Mouse (Mus musculus) heart, embryonic 14.5 days (tissue): ENCODE results near the gene Patz1. TPM values are rescaled to one million over a fixed set of nuclear protein-coding genes. Genes with fewer than 3 reads are reported as not detected.

Experiments
- ATAC-seq: fragments of 200-750 bp; cut with Nextera tagmentation; 2 replicates; pipeline ENCODE4 v1.8.0; 2017; ENCODE audit warnings: low read depth, moderate TSS enrichment; ENCODE audit not compliant: insufficient number of reproducible peaks, insufficient read depth, low FRiP score
- H3K27ac ChIP-seq, 2 experiments: fragments of 200-500 bp in 1 of 2; fragments of 300-500 bp in 1 of 2; sonication (generic) in 1 of 2; replicated peaks in 1 of 2; 2 replicates each; pipeline ENCODE4 v1.5.1; 2012 to 2014; ENCODE audit warnings: low read depth in 2 of 2, low read length in 2 of 2, control low read depth in 1 of 2, mild to moderate bottlenecking in 1 of 2, mixed read lengths in 1 of 2; ENCODE audit not compliant: control insufficient read depth in 1 of 2, insufficient read depth in 1 of 2
- H3K27me3 ChIP-seq: fragments of 300-500 bp; sonication (generic); 2 replicates; pipeline ENCODE4 v1.6.1; 2014; ENCODE audit warnings: mild to moderate bottlenecking, low read length, control low read depth; ENCODE audit not compliant: control insufficient read depth, insufficient read depth
- H3K36me3 ChIP-seq: fragments of 300-500 bp; sonication (generic); 2 replicates; pipeline ENCODE4 v1.6.1; 2014; ENCODE audit warnings: mild to moderate bottlenecking, control low read depth, low read length, mixed read lengths; ENCODE audit not compliant: control insufficient read depth, insufficient read depth
- H3K4me1 ChIP-seq, 2 experiments: fragments of 200-500 bp in 1 of 2; fragments of 300-500 bp in 1 of 2; sonication (generic) in 1 of 2; 2 replicates each; pipeline ENCODE4 v1.6.1; 2012 to 2014; ENCODE audit warnings: low read length in 2 of 2, control low read depth in 1 of 2, mixed read lengths in 1 of 2; ENCODE audit not compliant: control insufficient read depth in 2 of 2, insufficient read depth in 2 of 2
- H3K4me2 ChIP-seq: fragments of 300-500 bp; sonication (generic); 2 replicates; pipeline ENCODE4 v1.6.1; 2014; ENCODE audit warnings: mild to moderate bottlenecking, low read length
- H3K4me3 ChIP-seq, 2 experiments: fragments of 200-500 bp in 1 of 2; fragments of 300-500 bp in 1 of 2; sonication (generic) in 1 of 2; 2 replicates each; pipeline ENCODE4 v1.5.1; 2012 to 2014; ENCODE audit warnings: low read length in 2 of 2, mild to moderate bottlenecking in 2 of 2, control low read depth in 1 of 2, low read depth in 1 of 2, moderate library complexity in 1 of 2; ENCODE audit not compliant: control insufficient read depth in 1 of 2, insufficient read depth in 1 of 2
- H3K9ac ChIP-seq: fragments of 300-500 bp; sonication (generic); 2 replicates; pipeline ENCODE4 v1.6.1; 2014; ENCODE audit warnings: mild to moderate bottlenecking, low read length
- H3K9me3 ChIP-seq: fragments of 300-500 bp; sonication (generic); 2 replicates; pipeline ENCODE4 v1.6.1; 2016; ENCODE audit warnings: low read length, control low read depth; ENCODE audit not compliant: control insufficient read depth
- WGBS: fragments of 180-500 bp; shearing (Covaris S2); extraction: QIAGEN DNeasy Blood & Tissue Kit; methylation state at CpG from one replicate; pipeline ENCODE4 v1.1.7; 2014; 5-methylcytosine and 5-hydroxymethylcytosine counted together
- polyA plus RNA-seq: library from polyadenylated mRNA; unstranded; fragments of >200 nt; fragmentation: Nextera tagmentation; extraction: Ambion mirVana; gene quantifications from 2 replicates; pipeline ENCODE4 v1.2.1, GENCODE M21; 2014

Patz1 gene
- polyA plus RNA-seq, 1 experiment from 2014 or later: 23.7 TPM

DNA sequence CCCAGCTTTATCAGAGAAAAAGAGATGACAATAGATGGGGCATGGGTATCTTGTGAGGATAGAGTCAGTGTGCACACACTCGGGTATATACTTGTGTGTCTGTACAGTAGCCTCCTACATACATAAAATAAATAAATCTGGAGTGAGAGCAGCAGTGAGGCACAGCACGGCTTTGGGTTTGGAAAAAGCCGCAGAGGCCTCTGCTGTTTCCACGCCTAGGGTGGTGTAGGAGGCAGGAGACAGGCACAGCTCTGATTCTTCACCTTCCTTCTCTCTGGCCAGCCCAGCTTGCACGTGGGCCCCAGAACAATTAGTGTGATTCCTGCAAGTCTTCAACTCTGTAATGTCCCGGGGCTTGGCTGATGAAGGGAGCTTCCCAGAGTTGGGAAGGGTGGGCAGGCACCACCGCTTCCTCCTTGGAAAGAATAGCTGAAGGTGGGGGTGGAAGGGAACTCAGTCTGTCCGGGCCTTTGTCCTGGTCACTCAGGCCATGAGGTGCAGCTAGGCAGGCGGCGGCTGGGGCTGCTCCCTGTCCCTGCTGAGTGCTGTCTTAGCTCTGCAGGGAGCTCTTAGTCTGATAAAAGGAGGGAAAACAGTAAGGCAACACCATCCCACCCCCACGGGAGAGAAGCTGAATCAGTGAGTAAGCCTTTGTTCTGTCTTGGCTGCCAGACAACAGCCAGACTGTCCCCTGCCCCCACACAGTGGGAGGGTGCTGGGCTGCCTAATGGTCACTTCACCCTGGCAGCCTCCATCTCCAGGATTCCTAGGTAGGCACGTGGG is 48.7 kb downstream of the Patz1 start:
- peaks cover 36% of the 10 kb centered on the region for H3K36me3 ChIP-seq
- no peak overlapping the region for H3K4me3 ChIP-seq
- WGBS: 9% methylated on average over 12 of the region's 12 CpGs
- peak overlapping the region; percentile 75 to 85 for H3K27ac ChIP-seq
- peak overlapping the region; percentile 11; the same call in 1 of the 2 replicates for H3K4me2 ChIP-seq
- H3K9ac ChIP-seq: peak overlapping the region; percentile 62
- H3K4me1 ChIP-seq: peaks cover 34 to 44% of the 10 kb centered on the region in 2 experiments
- no peaks in the 10 kb centered on the region for H3K27me3 ChIP-seq
- peak; percentile 49 for ATAC-seq
- H3K9me3 ChIP-seq: no peaks in the 10 kb centered on the region

DNA sequence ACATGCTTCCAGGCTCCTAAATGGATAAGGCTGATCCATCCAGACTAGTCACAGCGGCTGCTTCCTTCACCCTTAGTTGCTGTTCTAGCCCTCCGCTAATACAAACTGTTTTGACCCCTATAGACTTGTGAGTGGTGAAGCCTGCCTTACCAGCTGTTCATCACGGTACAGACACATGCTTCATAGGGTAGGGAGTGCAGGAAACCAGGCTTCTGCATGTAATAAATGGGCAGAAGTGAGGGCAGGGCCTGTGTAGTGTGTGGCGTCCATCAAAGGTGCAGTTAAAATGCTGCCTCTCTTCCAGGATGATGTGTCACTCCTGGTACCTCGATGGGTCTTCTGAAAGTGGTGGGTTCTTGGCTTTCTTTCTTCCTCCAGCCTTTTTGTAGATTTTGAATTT is 49.3 kb downstream of the Patz1 start:
- 54% methylated on average over 5 of the region's 5 CpGs for WGBS
- no peak for ATAC-seq
- H3K9ac ChIP-seq: peak overlapping the region; percentile 62

DNA sequence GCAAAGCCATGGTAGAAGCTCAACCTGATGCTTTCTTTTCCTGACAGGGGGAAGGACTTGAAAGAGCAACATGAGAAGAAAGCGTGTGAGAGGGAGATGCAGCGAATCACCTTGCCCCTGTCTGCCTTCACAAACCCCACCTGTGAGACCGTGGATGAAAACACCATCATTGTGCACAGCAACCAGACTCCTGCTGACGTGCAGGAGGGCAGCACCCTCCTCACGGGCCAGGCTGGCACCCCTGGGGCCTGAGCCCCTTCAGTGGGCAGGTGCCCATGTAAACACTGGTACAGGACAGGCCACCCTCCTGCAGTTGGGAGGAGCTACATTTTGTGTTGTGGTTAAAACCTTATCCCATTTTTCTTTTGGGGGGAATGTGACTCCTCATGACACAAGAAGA is 52.8 kb downstream of the Patz1 start:
- no peaks in the 10 kb centered on the region for H3K9me3 ChIP-seq
- no peak overlapping the region for H3K4me2 ChIP-seq
- H3K36me3 ChIP-seq: peaks cover 58% of the 10 kb centered on the region
- no peak for ATAC-seq
- H3K27me3 ChIP-seq: no peaks in the 10 kb centered on the region
- H3K27ac ChIP-seq: no peak overlapping the region
- H3K4me3 ChIP-seq: no peak overlapping the region
- 77% methylated on average over 5 of the region's 5 CpGs for WGBS
- peaks cover 12 to 16% of the 10 kb centered on the region in 2 experiments for H3K4me1 ChIP-seq
- H3K9ac ChIP-seq: no peak overlapping the region

More for the DNA sequence above, 49.3 kb downstream of the Patz1 start:
- Histone ChIP-seq H3K4me1 (peaks cover 30 to 38% of the 10 kb centered on the region in 2 experiments), H3K4me3 (no peak overlapping the region), H3K27me3 (no peaks in the 10 kb centered on the region), H3K27ac (peak overlapping the region; percentile 75 to 85), H3K9me3 (no peaks in the 10 kb centered on the region), H3K36me3 (peaks cover 39% of the 10 kb centered on the region), H3K4me2 (no peak overlapping the region)

DNA sequence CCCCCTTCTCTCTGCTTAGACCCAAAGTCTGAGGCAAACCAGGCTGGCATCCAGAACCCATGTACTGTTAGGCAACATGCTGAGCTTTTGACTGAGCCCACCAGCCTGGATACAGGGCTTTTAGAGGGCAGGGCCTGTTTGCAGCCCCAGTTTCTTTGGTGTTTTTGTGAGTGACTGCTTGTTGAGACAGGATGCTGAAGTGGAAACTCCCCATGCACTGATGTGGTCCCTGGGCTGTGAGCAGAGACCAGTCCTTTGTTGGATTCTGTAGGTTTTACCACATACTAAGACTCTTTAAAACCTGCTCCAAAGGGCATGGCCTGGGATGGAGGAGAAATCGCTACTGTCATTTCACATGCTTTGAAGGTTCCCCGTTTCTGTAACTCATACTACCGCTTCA is 56.2 kb downstream of the Patz1 start:
- H3K27me3 ChIP-seq: no peaks in the 10 kb centered on the region
- H3K27ac ChIP-seq: no peak overlapping the region
- ATAC-seq: no peak
- no peak overlapping the region for H3K9ac ChIP-seq
- H3K36me3 ChIP-seq: peaks cover 71% of the 10 kb centered on the region
- H3K4me2 ChIP-seq: no peak overlapping the region
- WGBS: 83% methylated on average over 3 of the region's 3 CpGs
- H3K4me1 ChIP-seq: peaks cover 24% of the 10 kb centered on the region in 2 experiments
- H3K9me3 ChIP-seq: no peaks in the 10 kb centered on the region
- H3K4me3 ChIP-seq: no peak overlapping the region

DNA sequence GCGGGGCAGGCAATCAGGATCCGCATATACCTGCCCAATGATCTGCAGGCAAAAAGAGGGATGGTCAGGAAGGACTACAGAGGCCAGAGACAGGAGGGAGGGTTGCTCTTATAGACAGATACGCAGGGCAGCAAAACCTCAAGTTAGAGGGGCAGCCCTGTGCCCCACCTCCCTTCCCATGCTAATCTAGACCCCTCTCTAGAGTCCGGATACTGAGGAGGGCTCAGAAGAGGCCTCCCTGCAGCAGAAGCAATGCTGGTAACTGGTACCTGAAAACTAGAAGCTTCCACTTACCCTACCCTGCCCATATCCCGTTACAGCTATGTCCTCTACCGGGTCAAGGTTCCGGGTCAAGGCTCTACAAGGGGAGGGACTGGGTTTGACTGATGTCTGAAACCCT is 57.7 kb downstream of the Patz1 start:
- no peaks in the 10 kb centered on the region for H3K27me3 ChIP-seq
- WGBS: 93% methylated on average over 7 of the region's 7 CpGs
- H3K4me1 ChIP-seq: peaks cover 24% of the 10 kb centered on the region in 2 experiments
- H3K36me3 ChIP-seq: peaks cover 81% of the 10 kb centered on the region
- no peaks in the 10 kb centered on the region for H3K9me3 ChIP-seq
- no peak overlapping the region for H3K27ac ChIP-seq
- no peak for ATAC-seq
- H3K9ac ChIP-seq: 0 out of 2 replicates have a peak overlapping the region, but pooled peaks have one; percentile 17
- no peak overlapping the region for H3K4me2 ChIP-seq
- no peak overlapping the region for H3K4me3 ChIP-seq

DNA sequence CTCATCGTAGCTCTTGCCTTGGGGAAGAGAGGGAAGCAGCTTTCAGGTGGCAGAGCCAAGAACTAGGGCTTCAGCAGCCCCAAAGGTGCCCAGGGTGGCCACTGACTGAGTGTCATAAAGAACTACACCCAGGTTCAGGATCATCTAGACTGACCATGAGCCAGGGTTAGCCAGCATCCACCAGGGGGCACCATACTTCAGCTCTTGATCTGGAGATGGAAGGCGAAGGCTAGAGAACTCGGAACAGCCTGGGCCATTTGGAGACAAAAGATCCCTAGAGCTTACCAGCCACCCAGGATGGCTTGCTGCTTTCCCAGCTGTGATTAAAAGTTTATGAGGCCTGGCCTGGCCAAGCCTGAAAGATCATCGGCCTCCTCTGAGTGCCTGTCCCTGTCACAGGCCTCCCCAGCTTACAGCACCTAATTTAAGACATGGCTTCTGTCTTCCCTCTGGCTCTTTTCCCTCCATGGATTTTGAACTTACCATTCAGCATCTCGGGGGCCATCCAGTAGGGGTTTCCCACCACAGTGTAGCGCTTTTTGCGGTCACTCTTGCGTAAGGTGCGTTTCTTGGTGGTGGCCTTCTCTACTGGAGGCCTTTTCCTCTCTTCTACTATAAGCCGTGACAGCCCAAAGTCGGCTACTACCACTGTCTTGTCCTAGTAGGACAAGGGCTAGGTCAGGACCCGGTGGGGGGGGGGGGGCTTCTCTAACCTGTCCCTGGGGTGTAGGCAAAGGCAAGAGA is 58.6 kb downstream of the Patz1 start:
- Histone ChIP-seq H3K36me3 (peaks cover 81% of the 10 kb centered on the region), H3K27me3 (no peaks in the 10 kb centered on the region), H3K4me3 (no peak overlapping the region), H3K9me3 (no peaks in the 10 kb centered on the region), H3K4me1 (peaks cover 24% of the 10 kb centered on the region in 2 experiments), H3K9ac (peak overlapping the region; percentile 28; the same call in 1 of the 2 replicates), H3K27ac (peak overlapping the region in 1 of 2 experiments; percentile 83; a peak in 2 of 4 replicates), H3K4me2 (no peak overlapping the region)
- 56% methylated on average over 12 of the region's 12 CpGs for WGBS
- no peak; the same call in 1 of the 2 replicates for ATAC-seq

DNA sequence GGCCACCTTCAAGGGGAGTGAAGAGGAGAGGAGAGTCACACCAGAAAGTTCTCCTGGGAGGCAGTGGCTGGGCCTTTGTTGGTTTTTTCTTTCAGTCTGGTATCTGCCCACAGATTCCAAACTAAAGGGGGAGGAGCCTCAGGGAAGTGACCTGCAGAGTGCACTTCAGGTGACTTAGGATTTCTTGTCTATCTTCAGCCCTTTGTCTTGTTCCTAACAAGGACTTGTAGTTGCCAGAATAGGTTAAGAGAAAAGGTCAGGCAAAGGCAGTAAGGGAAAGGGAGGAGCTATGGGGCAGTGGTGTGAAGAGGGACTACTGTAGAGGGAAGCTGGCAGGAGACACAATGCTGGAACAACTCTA is 59.1 kb downstream of the Patz1 start:
- no peak overlapping the region for H3K4me2 ChIP-seq
- H3K27me3 ChIP-seq: no peaks in the 10 kb centered on the region
- peak overlapping the region; percentile 77 to 83 for H3K27ac ChIP-seq
- H3K9me3 ChIP-seq: no peaks in the 10 kb centered on the region
- peaks cover 81% of the 10 kb centered on the region for H3K36me3 ChIP-seq
- ATAC-seq: no peak
- no peak overlapping the region for H3K4me3 ChIP-seq
- H3K9ac ChIP-seq: peak overlapping the region; percentile 28; the same call in 1 of the 2 replicates
- H3K4me1 ChIP-seq: peaks cover 24% of the 10 kb centered on the region in 2 experiments
